Mouse (Mus musculus): Measurements from ENCODE around the gene Zdbf2. TPM values are rescaled to one million over a fixed set of nuclear protein-coding genes. Genes with fewer than 3 reads are reported as not detected.

The Zdbf2 gene
- total RNA-seq (2014; rRNA removed) (18.4 and 30.3 TPM in 2 replicates), polyA plus RNA-seq (2015; fragmentation: Nextera tagmentation; extraction: Ambion mirVana) (7.4 and 23.9 TPM in 2 replicates)

DNA sequence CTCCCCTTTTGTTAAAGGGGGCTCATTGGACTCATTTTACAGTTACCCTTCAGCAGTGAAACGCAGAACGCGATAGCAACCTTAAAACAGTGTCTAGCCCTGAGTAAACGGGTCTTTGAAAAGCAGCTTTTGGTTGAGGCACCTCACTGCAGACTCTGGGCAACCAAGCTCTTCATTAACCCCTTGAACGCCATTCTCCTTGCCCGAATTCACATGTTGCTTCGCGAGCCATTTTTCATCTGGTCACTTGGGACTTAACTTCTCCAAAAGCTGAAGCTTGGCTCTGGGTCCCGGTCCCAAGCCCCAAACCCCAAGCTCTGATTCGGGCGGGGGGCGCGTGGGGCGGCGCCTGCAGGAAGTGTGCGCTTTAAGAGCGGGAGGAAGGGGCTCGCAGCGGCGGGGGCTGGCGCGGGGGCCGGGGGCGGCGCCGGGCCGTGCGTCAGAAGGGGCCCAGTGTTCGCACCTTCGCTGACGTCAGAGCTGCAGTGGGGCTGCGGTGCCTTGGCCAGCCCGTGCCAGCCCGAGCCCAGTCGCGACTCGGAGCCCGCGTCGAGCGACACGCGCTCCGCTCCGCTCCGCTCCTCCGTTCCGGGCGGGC is at the start of gene Zdbf2:
Zdbf2 (plus strand) TSS at position 525 of the 598 bp plus-strand sequence.
- Histone ChIP-seq H3K9ac (peak within 1 kb of the TSS; percentile 63), H3K4me1 (ENCODE audit: insufficient read depth) (no peaks in the 10 kb centered on the region), H3K36me3 (ENCODE audit: insufficient read depth) (no peaks in the 10 kb centered on the region), H3K27me3 (ENCODE audit: insufficient read depth, low read length) (peaks cover 52% of the 10 kb centered on the region), H3K27ac (ENCODE audit: low read depth, low read length) (peak within 1 kb of the TSS; percentile 80), H3K4me2 (ENCODE audit: low read depth) (peak within 1 kb of the TSS; percentile 53), H3K4me3 (ENCODE audit: low read depth, low read length) (peak within 1 kb of the TSS; percentile 52), H3K9me3 (ENCODE audit: low read length) (no peaks in the 10 kb centered on the region)
- no peak for TF ChIP-seq CTCF (IDR thresholded peaks at IDR 0.05; ENCODE audit: low read depth)
- 2% methylated on average over 49 of the region's 49 CpGs for WGBS
- DNase-seq (peak; percentile 71), ATAC-seq (peak; percentile 88)

DNA sequence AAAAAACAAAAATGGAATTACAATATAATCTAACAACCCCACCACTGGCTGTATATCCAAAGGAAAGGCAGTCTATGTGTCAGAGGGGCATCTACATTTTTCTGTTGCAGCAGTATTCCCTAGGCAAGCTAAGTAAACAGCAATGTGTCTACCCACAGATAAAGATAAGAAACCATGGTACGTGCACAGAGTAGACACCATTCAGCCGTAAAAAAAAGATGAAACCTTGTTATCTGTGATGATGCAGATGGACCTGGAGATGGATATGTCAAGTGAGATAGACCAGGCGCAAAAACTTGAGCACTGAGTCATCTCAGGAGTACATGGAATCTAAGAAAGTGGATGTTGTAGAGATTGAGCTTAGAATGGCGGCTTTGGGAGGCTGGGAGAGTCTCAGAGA is 48.1 kb upstream of the Zdbf2 start:
- 88% methylated on average over 4 of the region's 4 CpGs for WGBS
- H3K36me3 ChIP-seq (ENCODE audit: insufficient read depth) = no peaks in the 10 kb centered on the region
- H3K27me3 ChIP-seq (ENCODE audit: insufficient read depth, low read length) = no peaks in the 10 kb centered on the region
- no peaks in the 10 kb centered on the region for H3K9me3 ChIP-seq (ENCODE audit: low read length)
- no peak overlapping the region for H3K4me3 ChIP-seq (ENCODE audit: low read depth, low read length)
- H3K9ac ChIP-seq = no peak overlapping the region
- H3K4me2 ChIP-seq (ENCODE audit: low read depth) = no peak overlapping the region
- H3K4me1 ChIP-seq (ENCODE audit: insufficient read depth) = no peaks in the 10 kb centered on the region
- no peak overlapping the region for H3K27ac ChIP-seq (ENCODE audit: low read depth, low read length)
- no peak for TF ChIP-seq CTCF (IDR thresholded peaks at IDR 0.05; ENCODE audit: low read depth)
- ATAC-seq (no peak), DNase-seq (no peak)

DNA sequence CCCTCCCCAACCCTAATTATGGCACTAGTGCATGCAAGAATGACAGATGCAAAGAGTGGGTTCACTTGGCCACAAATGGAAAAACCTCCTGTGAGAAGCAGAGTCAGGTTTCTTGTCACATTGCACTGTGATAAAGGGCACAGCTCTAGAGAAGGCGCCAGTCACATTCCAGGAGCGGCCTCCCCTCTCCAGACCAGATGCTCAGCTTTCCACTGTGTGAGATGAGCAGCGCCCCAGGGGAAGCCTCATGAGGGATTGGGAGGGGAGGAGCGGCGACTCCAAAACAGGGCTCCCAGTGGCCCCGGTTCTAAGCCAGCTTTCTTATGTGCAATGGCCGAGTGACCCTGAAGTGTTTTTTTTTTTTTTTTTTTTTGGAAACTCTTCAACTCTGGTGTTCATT is 47.2 kb upstream of the Zdbf2 start:
- no peaks in the 10 kb centered on the region for H3K4me1 ChIP-seq (ENCODE audit: insufficient read depth)
- no peak overlapping the region for H3K9ac ChIP-seq
- no peaks in the 10 kb centered on the region for H3K27me3 ChIP-seq (ENCODE audit: insufficient read depth, low read length)
- DNase-seq = no peak
- no peak for ATAC-seq
- WGBS = 18% methylated on average over 7 of the region's 7 CpGs
- no peaks in the 10 kb centered on the region for H3K9me3 ChIP-seq (ENCODE audit: low read length)
- H3K4me3 ChIP-seq (ENCODE audit: low read depth, low read length) = no peak overlapping the region
- H3K36me3 ChIP-seq (ENCODE audit: insufficient read depth) = no peaks in the 10 kb centered on the region
- no peak for TF ChIP-seq CTCF (IDR thresholded peaks at IDR 0.05; ENCODE audit: low read depth)
- H3K4me2 ChIP-seq (ENCODE audit: low read depth) = no peak overlapping the region
- H3K27ac ChIP-seq (ENCODE audit: low read depth, low read length) = no peak overlapping the region

DNA sequence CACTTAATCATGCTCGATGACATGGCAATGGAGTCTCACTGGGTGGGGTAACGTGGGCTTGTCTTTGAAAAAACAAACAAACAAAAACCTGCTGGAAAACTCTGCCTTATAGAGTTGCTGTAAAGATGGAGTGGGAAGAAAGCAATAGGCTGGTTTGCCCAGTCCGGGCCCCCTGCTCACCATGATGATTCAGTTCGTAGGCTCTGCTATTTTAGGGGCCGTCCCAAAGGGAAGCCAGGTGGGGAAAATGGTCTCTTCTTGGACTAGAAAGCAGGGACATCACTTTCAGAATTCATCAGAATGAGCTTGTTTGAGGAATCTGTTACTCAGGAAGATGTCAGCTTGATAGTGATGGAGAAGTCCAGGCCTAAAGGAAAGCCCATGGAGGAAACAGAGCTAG is 45.8 kb upstream of the Zdbf2 start:
- H3K4me1 ChIP-seq (ENCODE audit: insufficient read depth) = no peaks in the 10 kb centered on the region
- no peak overlapping the region for H3K4me3 ChIP-seq (ENCODE audit: low read depth, low read length)
- ATAC-seq (no peak), DNase-seq (no peak)
- no peaks in the 10 kb centered on the region for H3K27me3 ChIP-seq (ENCODE audit: insufficient read depth, low read length)
- no peak overlapping the region for H3K27ac ChIP-seq (ENCODE audit: low read depth, low read length)
- no peak overlapping the region for H3K4me2 ChIP-seq (ENCODE audit: low read depth)
- no peak for TF ChIP-seq CTCF (IDR thresholded peaks at IDR 0.05; ENCODE audit: low read depth)
- no peaks in the 10 kb centered on the region for H3K9me3 ChIP-seq (ENCODE audit: low read length)
- WGBS = 85% methylated on average over 5 of the region's 5 CpGs
- no peak overlapping the region for H3K9ac ChIP-seq
- H3K36me3 ChIP-seq (ENCODE audit: insufficient read depth) = no peaks in the 10 kb centered on the region

DNA sequence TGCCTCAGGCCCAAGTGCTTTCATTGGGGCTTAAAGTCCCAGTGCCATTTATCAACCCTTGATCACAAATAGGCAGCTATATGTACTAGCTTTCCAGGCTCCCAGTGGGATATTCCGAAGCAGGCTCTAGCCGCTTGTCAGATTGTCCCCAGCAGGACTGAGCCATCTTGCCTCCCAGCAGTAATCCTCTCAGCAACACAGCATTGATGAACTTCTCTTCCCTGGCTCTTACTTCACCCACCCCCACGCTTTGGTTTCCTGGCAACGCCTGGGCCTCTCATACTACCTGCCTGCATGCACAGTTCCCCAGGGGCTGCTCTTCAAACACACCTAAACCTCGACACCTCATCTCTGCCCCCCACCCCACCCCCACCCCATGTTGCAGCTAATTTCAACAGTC is 35.7 kb upstream of the Zdbf2 start:
- no peak overlapping the region for H3K27ac ChIP-seq (ENCODE audit: low read depth, low read length)
- ATAC-seq (peak; percentile 56; the same call in 1 of the 2 replicates), DNase-seq (peak; percentile 22)
- H3K36me3 ChIP-seq (ENCODE audit: insufficient read depth) = no peaks in the 10 kb centered on the region
- H3K27me3 ChIP-seq (ENCODE audit: insufficient read depth, low read length) = no peaks in the 10 kb centered on the region
- no peak for TF ChIP-seq CTCF (IDR thresholded peaks at IDR 0.05; ENCODE audit: low read depth)
- WGBS = 14% methylated on average over 5 of the region's 5 CpGs
- H3K9me3 ChIP-seq (ENCODE audit: low read length) = no peaks in the 10 kb centered on the region
- H3K4me3 ChIP-seq (ENCODE audit: low read depth, low read length) = no peak overlapping the region
- no peak overlapping the region for H3K4me2 ChIP-seq (ENCODE audit: low read depth)
- H3K9ac ChIP-seq = no peak overlapping the region
- H3K4me1 ChIP-seq (ENCODE audit: insufficient read depth) = no peaks in the 10 kb centered on the region; the same call in 1 of the 2 replicates

- Histone ChIP-seq H3K4me2 (ENCODE audit: low read depth) (no peak overlapping the region), H3K4me1 (ENCODE audit: insufficient read depth) (no peaks in the 10 kb centered on the region; the same call in 1 of the 2 replicates), H3K27me3 (ENCODE audit: insufficient read depth, low read length) (no peaks in the 10 kb centered on the region), H3K9ac (no peak overlapping the region), H3K4me3 (ENCODE audit: low read depth, low read length) (no peak overlapping the region), H3K27ac (ENCODE audit: low read depth, low read length) (no peak overlapping the region), H3K9me3 (ENCODE audit: low read length) (no peaks in the 10 kb centered on the region), H3K36me3 (ENCODE audit: insufficient read depth) (no peaks in the 10 kb centered on the region)
- ATAC-seq (no peak), DNase-seq (no peak)
- no peak for TF ChIP-seq CTCF (IDR thresholded peaks at IDR 0.05; ENCODE audit: low read depth)
- 57% methylated on average over 4 of the region's 4 CpGs for WGBS
Measured at GRCm38 (mm10) chr1:63239305-63239704, 33.8 kb upstream of the Zdbf2 start.

- no peaks in the 10 kb centered on the region for H3K27me3 ChIP-seq (ENCODE audit: insufficient read depth, low read length)
- H3K4me1 ChIP-seq (ENCODE audit: insufficient read depth) = no peaks in the 10 kb centered on the region; the same call in 1 of the 2 replicates
- no peak overlapping the region for H3K27ac ChIP-seq (ENCODE audit: low read depth, low read length)
- ATAC-seq (no peak), DNase-seq (no peak)
- no peak for TF ChIP-seq CTCF (IDR thresholded peaks at IDR 0.05; ENCODE audit: low read depth)
- WGBS = 80% methylated on average over 8 of the region's 8 CpGs
- no peak overlapping the region for H3K4me2 ChIP-seq (ENCODE audit: low read depth)
- H3K9ac ChIP-seq = no peak overlapping the region
- H3K36me3 ChIP-seq (ENCODE audit: insufficient read depth) = no peaks in the 10 kb centered on the region
- H3K9me3 ChIP-seq (ENCODE audit: low read length) = no peaks in the 10 kb centered on the region
- no peak overlapping the region for H3K4me3 ChIP-seq (ENCODE audit: low read depth, low read length)
Measured at GRCm38 (mm10) chr1:63239751-63240150, 33.3 kb upstream of the Zdbf2 start.

Measured in forebrain, postnatal 0 days (tissue).